Mouse (Mus musculus): ENCODE data around the gene Rgma.

DNA sequence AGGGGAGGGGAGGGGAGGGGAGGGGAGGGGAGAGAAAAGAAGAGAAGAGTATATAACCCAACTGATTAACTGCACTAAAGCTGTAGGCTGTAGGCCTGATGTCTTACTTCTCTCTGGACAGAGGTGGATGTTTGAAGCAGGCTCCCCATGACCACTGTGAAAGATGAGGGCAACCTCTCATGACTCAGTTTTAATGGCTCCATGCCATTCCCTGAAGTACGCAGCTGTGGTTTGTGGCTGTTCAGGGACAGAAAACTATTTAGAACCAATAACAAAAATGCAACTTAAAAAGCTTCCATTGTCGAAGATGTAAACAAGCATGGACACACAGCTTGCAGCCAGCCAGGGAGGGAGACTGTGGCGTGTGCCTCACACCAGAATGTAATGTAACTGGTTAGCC is 50.9 kb downstream of the Rgma start:
- no peak for TF ChIP-seq CTCF (IDR thresholded peaks at IDR 0.05; ENCODE audit: low read depth)
- TF ChIP-seq EP300 (IDR thresholded peaks at IDR 0.05; ENCODE audit: low read depth), result no peak

Data from liver, embryonic 14.5 days (tissue).